Mouse (Mus musculus): ENCODE results near the gene Slc35d3. TPM values are rescaled to one million over a fixed set of nuclear protein-coding genes. Genes with fewer than 3 reads are reported as not detected.

Slc35d3 gene
- polyA plus RNA-seq, 1 experiment, result 1.4 TPM

GRCm38 (mm10) chr10:19877679-19878078 lies 26.4 kb upstream of the Slc35d3 start:
- no peak overlapping the region for H3K4me3 ChIP-seq (ENCODE audit: insufficient read depth, low read length)
- no peaks in the 10 kb centered on the region for H3K4me1 ChIP-seq (ENCODE audit: control insufficient read depth, insufficient read depth, low read length)
- H3K27ac ChIP-seq (ENCODE audit: insufficient read depth, low read length), result no peak overlapping the region
- TF ChIP-seq POLR2A (IDR thresholded peaks at IDR 0.05; ENCODE audit: low read depth, low read length) (no peak), CTCF (IDR thresholded peaks at IDR 0.05; ENCODE audit: borderline replicate concordance, insufficient read depth, low read length) (no peak)

- no peak overlapping the region for H3K27ac ChIP-seq (ENCODE audit: insufficient read depth, low read length)
- no peak overlapping the region for H3K4me3 ChIP-seq (ENCODE audit: insufficient read depth, low read length)
- no peak for TF ChIP-seq POLR2A (IDR thresholded peaks at IDR 0.05; ENCODE audit: low read depth, low read length)
- no peak for TF ChIP-seq CTCF (IDR thresholded peaks at IDR 0.05; ENCODE audit: borderline replicate concordance, insufficient read depth, low read length)
- no peaks in the 10 kb centered on the region for H3K4me1 ChIP-seq (ENCODE audit: control insufficient read depth, insufficient read depth, low read length)
Measured at GRCm38 (mm10) chr10:19877257-19877656, 26.0 kb upstream of the Slc35d3 start.

DNA sequence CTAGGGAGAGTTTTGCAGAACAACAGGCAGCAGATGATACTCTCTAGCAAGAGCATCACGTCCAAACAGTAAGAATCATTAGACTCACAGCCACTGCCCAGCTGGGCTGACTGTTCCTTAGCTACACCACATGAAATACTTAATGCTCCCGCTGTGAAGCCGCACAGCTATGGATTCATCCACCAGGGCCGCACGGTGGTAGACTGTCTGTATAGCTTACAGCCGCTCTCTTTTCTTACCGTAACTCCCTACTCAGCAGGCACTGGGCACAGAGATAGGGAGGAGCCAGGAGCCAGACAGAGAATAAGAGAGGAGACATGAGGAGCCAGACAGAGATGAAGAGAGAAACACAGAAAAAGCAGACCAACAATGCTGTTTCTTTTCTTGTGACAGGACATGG lies 25.4 kb upstream of the Slc35d3 start:
- H3K4me1 ChIP-seq (ENCODE audit: control insufficient read depth, insufficient read depth, low read length), result no peaks in the 10 kb centered on the region
- TF ChIP-seq POLR2A (IDR thresholded peaks at IDR 0.05; ENCODE audit: low read depth, low read length) (no peak), CTCF (IDR thresholded peaks at IDR 0.05; ENCODE audit: borderline replicate concordance, insufficient read depth, low read length) (no peak)
- H3K4me3 ChIP-seq (ENCODE audit: insufficient read depth, low read length), result no peak overlapping the region
- no peak overlapping the region for H3K27ac ChIP-seq (ENCODE audit: insufficient read depth, low read length)

- no peak overlapping the region for H3K4me3 ChIP-seq (ENCODE audit: insufficient read depth, low read length)
- TF ChIP-seq CTCF (IDR thresholded peaks at IDR 0.05; ENCODE audit: borderline replicate concordance, insufficient read depth, low read length), result no peak
- no peak for TF ChIP-seq POLR2A (IDR thresholded peaks at IDR 0.05; ENCODE audit: low read depth, low read length)
- H3K4me1 ChIP-seq (ENCODE audit: control insufficient read depth, insufficient read depth, low read length), result no peaks in the 10 kb centered on the region
Measured at GRCm38 (mm10) chr10:19875346-19875745, 24.1 kb upstream of the Slc35d3 start.

GRCm38 (mm10) chr10:19855597-19856306 lies 4.5 kb upstream of the Slc35d3 start:
- TF ChIP-seq CTCF (IDR thresholded peaks at IDR 0.05; ENCODE audit: borderline replicate concordance, insufficient read depth, low read length) (no peak), POLR2A (IDR thresholded peaks at IDR 0.05; ENCODE audit: low read depth, low read length) (no peak)
- Histone ChIP-seq H3K27ac (ENCODE audit: insufficient read depth, low read length) (peak overlapping the region; percentile 39; the same call in 1 of the 2 replicates), H3K4me1 (ENCODE audit: control insufficient read depth, insufficient read depth, low read length) (peaks cover 6% of the 10 kb centered on the region), H3K4me3 (ENCODE audit: insufficient read depth, low read length) (no peak overlapping the region)

More at GRCm38 (mm10) chr10:19875346-19875745, 24.1 kb upstream of the Slc35d3 start:
- H3K27ac ChIP-seq (ENCODE audit: insufficient read depth, low read length), result no peak overlapping the region

- Histone ChIP-seq H3K4me3 (ENCODE audit: insufficient read depth, low read length) (no peak overlapping the region), H3K4me1 (ENCODE audit: control insufficient read depth, insufficient read depth, low read length) (peaks cover 6% of the 10 kb centered on the region), H3K27ac (ENCODE audit: insufficient read depth, low read length) (no peak overlapping the region)
- TF ChIP-seq POLR2A (IDR thresholded peaks at IDR 0.05; ENCODE audit: low read depth, low read length) (no peak), CTCF (IDR thresholded peaks at IDR 0.05; ENCODE audit: borderline replicate concordance, insufficient read depth, low read length) (no peak)
Measured at GRCm38 (mm10) chr10:19853609-19854008, 2.4 kb upstream of the Slc35d3 start.

GRCm38 (mm10) chr10:19852776-19853175 lies 1.5 kb upstream of the Slc35d3 start:
- no peak overlapping the region for H3K4me3 ChIP-seq (ENCODE audit: insufficient read depth, low read length)
- no peak for TF ChIP-seq CTCF (IDR thresholded peaks at IDR 0.05; ENCODE audit: borderline replicate concordance, insufficient read depth, low read length)
- H3K27ac ChIP-seq (ENCODE audit: insufficient read depth, low read length), result no peak overlapping the region
- H3K4me1 ChIP-seq (ENCODE audit: control insufficient read depth, insufficient read depth, low read length), result peaks cover 6% of the 10 kb centered on the region

GRCm38 (mm10) chr10:19850544-19850997 lies 688 bp downstream of the Slc35d3 start:
- Histone ChIP-seq H3K4me1 (ENCODE audit: control insufficient read depth, insufficient read depth, low read length) (peaks cover 2% of the 10 kb centered on the region), H3K27ac (ENCODE audit: insufficient read depth, low read length) (no peak overlapping the region), H3K4me3 (ENCODE audit: insufficient read depth, low read length) (peak overlapping the region; percentile 35)
- TF ChIP-seq POLR2A (IDR thresholded peaks at IDR 0.05; ENCODE audit: low read depth, low read length), result no peak
- no peak for TF ChIP-seq CTCF (IDR thresholded peaks at IDR 0.05; ENCODE audit: borderline replicate concordance, insufficient read depth, low read length)

GRCm38 (mm10) chr10:19849771-19850365 lies 1.4 kb downstream of the Slc35d3 start:
- peaks cover 2% of the 10 kb centered on the region; the same call in 1 of the 2 replicates for H3K4me1 ChIP-seq (ENCODE audit: control insufficient read depth, insufficient read depth, low read length)
- H3K4me3 ChIP-seq (ENCODE audit: insufficient read depth, low read length), result peak overlapping the region; percentile 25
- no peak for TF ChIP-seq POLR2A (IDR thresholded peaks at IDR 0.05; ENCODE audit: low read depth, low read length)
- no peak for TF ChIP-seq CTCF (IDR thresholded peaks at IDR 0.05; ENCODE audit: borderline replicate concordance, insufficient read depth, low read length)
- no peak overlapping the region for H3K27ac ChIP-seq (ENCODE audit: insufficient read depth, low read length)

All from embryonic fibroblast, embryonic 13.5 days (primary cell).